Mouse (Mus musculus): ENCODE results near the gene Scamp3.

DNA sequence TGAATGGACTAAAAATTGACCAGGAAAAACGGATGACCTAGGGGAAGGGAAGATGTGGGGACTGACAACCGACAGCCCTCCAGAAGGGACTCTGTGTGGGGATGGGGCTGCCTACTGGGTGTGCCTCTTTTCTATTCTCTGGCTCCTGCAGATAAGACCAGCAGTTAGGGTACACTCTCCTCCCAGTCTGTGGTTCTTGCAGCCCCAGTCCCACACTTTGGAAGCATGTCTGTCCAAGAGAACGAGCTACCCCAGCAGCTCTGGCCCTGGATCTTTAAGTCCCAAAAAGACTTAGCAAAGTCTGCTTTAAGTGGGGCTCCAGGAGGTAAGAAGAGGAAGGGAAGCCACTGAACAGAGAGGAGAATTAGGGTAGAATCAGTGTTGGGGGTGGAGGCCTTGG, 41.3 kb upstream of the Scamp3 start, which contains the start of gene Pklr:
- TF ChIP-seq CHD2 (IDR thresholded peaks at IDR 0.05; ENCODE audit: low read length) = no peak
- no peak for TF ChIP-seq ETS1 (conservative IDR thresholded peaks at IDR 0.05; ENCODE audit: low read depth, low read length)
- TF ChIP-seq USF2 (conservative IDR thresholded peaks at IDR 0.05; ENCODE audit: low read depth, low read length) = no peak
- no peak for TF ChIP-seq CTCF (conservative IDR thresholded peaks at IDR 0.05 in 1 of 2, IDR thresholded peaks at IDR 0.05 in 1 of 2; ENCODE audit: low read depth in 2 of 2, low read length in 2 of 2)
- no peak for TF ChIP-seq POLR2A (IDR thresholded peaks at IDR 0.05; ENCODE audit: low read depth, low read length)
- no peak for TF ChIP-seq EP300 (IDR thresholded peaks at IDR 0.05; ENCODE audit: low read length)
- no peak for TF ChIP-seq KAT2A (IDR thresholded peaks at IDR 0.05; ENCODE audit: insufficient replicate concordance, low read length)
- no peak for TF ChIP-seq MAZ (IDR thresholded peaks at IDR 0.05; ENCODE audit: low read depth, low read length)
- TF ChIP-seq E2F4 (IDR thresholded peaks at IDR 0.05; ENCODE audit: insufficient replicate concordance, low read depth, low read length) = no peak
- TF ChIP-seq CHD1 (IDR thresholded peaks at IDR 0.05; ENCODE audit: low read depth, low read length) = no peak
